Mouse (Mus musculus) megakaryocyte, embryonic 14.5 days (primary cell): ENCODE measurements at regions not wholly inside any gene's neighbourhood (a gene's known extent, or its start where the extent isn't known, plus 50 kb on each side); places are given as distances from the start of the nearest gene placed in this dataset.

ENCODE experiments used
- FLI1 ChIP-seq: IDR thresholded peaks from 2 replicates; pipeline ENCODE4 v1.6.1; 2012; ENCODE audit warnings: low read length, inconsistent platforms, mixed read lengths
- GATA1 ChIP-seq: IDR thresholded peaks from 3 replicates; pipeline ENCODE4 v1.6.1; 2012; ENCODE audit warnings: mixed read lengths, low read length, inconsistent platforms, borderline replicate concordance

- TF ChIP-seq GATA1 = no peak
- TF ChIP-seq FLI1 = no peak
Observed at GRCm38 (mm10) chr7:129970201-129970600, 378.5 kb downstream of the Wdr11 start.
